Mouse (Mus musculus) common myeloid progenitor, adult 5-6 weeks (primary cell): ENCODE data around the gene Trabd2b. TPM values are rescaled to one million over a fixed set of nuclear protein-coding genes. Genes with fewer than 3 reads are reported as not detected.

ENCODE experiments used
- ATAC-seq: replicated peaks from 2 replicates; pipeline ENCODE4 v1.8.0; 2016; ENCODE audit warnings: low read depth, mild to moderate bottlenecking, moderate TSS enrichment, inconsistent platforms; ENCODE audit not compliant: poor library complexity, severe bottlenecking
- total RNA-seq: library from RNA; stranded (forward); fragments of 200-1000, 187-1606 nt; gene quantifications from 2 replicates; pipeline ENCODE4 v1.2.3, GENCODE M21; 2017

The Trabd2b gene
- total RNA-seq, 1 experiment from 2014 or later = not detected

DNA sequence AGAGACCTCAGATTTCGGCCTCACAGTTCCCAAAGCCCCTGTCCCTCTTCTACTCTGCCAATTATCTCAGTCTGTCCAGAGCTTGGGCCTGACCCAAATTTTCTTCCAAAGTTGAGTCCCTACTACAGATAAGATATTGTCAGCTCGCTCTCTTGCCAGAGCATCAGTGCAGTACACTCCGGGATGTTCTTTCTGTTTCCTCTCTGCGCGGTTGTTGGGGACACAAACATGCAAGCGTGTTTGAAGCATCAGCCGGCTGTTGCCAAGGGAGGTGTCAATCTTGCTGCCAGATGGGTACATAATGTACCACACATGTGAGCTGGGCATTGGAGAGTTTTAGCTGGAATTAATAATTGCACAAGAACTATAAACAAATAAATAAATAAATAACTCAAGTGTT lies 28.9 kb downstream of the Trabd2b start:
- ATAC-seq = no peak

DNA sequence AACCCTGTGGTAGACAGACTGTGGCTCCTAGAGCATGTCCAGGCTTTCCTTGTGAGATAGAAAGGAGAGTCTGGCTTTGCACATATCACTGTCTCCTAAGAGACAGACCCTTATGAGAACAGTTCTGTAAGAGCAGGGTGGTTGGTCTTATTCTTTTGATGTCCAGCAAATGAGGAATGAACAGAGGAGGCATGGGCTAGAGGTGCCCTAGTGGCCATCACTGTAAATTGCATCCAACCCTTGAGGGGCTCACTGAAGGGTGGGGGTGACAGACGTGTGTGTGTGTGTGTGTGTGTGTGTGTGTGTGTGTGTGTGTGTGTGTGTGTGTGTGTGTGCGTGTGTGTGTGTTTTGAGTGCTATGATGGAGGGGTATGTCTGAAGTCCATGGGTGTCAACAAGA lies 32.2 kb downstream of the Trabd2b start:
- ATAC-seq = peak; percentile 54; the same call in 1 of the 2 replicates

DNA sequence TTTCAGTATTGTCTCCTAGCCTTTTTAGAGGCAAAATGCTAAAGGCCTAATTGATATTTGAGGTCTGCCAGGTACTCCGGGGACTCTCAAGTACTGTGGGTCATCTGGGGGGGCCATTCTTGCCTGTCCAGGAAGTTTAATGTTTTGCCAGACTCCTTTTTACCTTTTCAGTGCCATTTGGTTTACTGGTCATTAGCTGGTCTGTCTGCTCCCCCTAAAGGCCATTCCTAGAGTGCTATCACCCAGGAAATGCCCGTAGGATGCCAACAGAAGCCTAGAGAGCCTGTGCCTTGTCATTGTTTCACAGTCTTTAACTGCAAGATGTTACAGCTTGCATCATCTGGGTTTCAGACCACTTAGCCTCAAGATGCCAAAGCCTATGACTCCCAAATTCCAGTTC lies 35.7 kb downstream of the Trabd2b start:
- no peak for ATAC-seq

DNA sequence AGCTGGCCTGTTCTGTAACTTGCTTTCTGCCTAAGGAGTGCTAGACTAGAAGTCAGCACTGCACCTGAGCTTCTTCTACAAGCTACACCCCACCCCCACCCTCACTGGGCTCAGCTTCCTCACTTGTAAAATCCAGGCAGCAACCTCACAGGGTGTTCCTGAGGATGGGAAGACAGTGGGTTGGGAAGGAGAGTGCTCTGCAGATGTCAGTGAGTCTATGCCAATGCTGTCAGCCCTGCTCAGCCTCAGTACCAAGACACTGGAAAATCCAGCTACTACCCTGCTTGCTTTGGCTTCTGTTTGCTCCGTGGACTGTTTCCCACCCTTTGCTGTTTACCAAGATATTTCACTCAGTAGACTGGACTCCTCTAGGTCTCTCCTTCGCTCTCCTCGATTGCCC lies 36.1 kb downstream of the Trabd2b start:
- no peak for ATAC-seq

DNA sequence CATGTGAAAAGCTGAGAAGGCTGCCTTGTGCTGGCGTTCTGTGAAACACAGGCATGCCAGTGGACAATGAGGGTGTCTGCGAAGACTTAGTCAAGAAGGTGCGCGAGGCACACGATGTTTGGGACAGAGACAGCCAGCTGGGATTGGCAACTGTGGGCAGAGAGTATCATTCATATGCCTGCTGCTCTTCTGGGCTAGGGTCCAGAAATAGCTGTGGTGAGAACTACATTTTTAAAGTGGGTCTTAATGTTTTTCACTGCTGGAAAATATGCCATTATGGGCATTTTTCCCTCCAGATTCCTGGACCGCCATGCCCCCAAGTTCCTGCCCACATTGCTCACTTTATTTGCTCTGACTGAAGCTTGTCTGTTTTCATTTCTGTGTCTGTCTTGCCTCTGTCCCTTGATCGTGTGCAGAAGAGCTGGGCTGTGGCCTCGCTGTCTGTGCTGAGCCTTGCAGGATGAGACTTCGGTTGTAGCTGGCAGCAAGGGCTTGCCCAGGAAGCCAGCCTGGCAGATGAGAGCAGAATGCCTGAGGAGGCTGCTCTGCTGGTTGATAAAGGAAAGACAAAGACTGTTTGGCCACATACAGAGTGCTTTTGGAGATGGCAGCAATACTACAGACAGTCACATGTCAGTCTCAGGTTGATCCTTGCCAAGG lies 42.0 kb downstream of the Trabd2b start:
- ATAC-seq = no peak

DNA sequence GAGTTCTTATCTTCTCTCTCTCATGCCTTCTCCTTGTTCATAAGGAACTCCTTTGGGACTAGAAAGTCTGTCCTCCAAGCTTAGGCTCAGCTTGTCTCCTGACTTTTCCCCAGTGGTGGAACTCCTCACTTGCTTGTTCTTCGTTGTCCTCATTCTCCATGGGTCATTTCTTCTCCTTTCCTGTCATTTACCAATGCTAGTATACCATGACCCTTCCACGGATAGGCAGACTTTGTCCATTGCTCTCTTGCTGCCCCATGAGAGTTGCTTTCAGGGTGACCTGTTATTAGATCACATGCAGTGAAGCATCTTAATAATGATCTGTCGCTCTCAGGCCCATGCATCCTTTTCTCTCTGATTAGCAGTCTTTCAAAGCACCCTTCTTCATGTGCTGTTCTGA lies 46.6 kb downstream of the Trabd2b start:
- no peak for ATAC-seq

DNA sequence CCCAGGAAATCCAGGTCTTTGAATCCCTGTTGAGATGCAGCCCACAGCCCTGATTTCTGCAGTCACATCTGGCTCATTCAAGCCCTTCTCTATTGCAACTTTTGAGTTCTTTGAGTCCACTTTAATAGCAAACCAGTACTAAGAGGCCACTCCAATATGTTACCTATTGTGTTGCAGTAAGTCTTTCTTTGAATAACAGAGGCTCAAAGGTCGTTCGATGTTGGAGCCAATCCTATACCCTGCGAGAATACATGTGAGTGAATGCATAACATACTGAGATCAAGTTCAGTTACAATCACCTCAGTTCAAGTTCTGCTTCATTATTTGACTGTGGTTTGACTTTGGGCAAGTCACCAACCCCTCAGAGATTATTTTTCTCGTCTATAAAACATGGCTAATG lies 47.5 kb downstream of the Trabd2b start:
- no peak for ATAC-seq

DNA sequence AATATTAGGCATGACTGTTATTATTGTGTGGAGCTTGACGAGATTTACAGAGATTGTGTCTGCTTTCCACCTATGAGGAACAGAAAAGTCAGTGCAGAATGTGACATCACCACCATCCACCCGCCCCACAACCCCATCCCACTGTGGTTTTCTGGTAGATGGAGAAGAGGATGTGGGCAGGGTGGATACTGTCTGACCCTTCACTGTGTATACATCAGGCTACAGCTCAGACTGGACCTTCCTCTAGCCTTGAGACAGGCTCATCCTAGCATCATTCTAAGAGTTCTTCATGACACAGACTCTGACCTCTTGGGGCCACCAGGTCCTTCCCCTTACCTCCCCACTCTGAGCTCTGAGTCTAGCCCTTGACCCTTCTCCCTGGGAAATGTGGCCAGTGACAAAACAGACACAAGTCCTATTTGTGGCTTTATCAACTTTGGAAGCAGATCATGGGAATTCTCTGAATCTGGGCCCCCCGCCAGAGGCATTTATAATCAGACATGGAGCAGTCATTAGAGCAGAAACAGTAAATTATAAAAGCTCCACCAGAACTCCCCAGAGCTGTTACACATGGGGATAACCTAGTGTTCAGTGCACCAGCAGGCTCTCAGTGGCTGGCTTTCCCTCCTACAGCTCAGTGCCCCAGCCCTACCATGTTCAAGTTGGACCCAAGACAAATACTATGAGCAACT lies 48.1 kb downstream of the Trabd2b start:
- ATAC-seq = 0 out of 2 replicates have a peak, but pooled peaks have one; percentile 45

DNA sequence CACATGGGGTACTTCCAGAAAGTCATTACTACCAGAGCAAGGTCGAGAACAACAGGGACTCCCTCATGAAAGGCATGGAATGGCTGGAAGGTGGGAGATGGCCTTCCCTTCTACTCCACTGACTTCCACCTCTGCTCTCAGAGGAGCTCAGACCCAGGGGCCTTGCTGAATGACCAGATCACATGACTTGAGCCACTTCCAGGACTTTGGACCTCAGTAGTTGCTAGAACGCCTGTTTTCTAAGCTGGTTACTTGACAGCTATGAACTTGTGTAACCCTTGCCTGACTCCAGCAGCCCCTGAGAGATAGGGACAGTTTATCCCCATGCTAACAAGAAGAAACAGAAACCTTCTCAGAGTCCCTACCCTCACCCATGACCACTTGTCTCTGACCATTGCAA lies 50.6 kb downstream of the Trabd2b start:
- ATAC-seq = no peak

DNA sequence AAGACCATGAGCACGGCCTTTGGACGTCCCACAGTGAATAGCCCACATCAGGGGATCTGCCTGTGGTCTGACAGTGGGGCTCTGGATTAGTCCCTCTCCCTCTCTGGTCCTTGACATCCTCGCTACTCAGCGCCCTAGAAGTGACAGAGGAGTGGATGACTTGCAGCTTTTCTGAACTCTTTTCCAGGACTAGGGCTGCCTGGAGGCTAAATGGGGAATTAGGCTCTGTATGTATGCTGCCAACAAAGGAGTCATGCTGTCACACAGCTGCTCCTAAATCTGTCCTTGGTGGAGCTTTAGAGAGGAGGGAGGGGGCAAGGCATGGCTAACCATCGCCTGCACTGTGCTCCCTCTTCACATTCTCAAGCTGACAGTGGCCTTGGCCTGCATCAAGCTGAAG lies 53.1 kb downstream of the Trabd2b start:
- no peak for ATAC-seq

DNA sequence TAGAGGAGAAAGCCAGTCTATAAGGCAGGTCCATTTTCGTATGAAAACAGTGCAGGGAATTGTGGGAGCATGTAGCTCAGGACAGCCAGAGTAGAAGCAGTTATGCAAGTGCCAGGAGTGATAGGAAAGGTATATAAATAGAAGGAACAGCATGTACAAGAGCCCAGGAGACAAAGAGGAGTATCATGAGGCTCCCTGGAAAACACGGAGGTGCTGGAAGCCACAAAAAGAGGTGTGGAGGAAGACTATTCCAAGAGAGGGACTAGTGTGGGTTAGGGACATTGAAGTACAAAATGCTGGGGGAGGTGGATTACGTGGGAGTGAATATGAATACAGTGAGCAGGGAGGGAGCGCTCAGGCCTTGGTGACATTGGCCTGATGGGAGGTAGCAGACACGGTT lies 53.9 kb downstream of the Trabd2b start:
- ATAC-seq = no peak

DNA sequence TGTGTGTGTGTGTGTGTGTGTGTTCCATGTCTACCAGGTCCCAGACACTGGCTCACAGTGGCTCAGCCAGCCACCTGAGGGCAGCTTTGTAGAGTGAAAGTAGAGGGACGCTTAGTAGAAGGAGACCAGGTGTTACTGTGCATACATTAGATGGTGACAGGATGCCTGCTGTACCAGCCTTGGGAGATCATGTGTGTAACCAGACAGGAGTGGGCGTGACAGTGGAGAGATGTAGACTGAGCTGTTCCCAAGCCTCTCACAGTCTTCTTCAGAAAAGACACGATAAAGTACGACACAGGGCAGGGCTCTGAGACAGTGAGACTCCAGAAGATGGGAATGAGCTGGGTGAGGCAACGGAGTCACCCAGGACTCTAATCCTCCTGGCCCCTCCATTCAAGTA lies 54.6 kb downstream of the Trabd2b start:
- ATAC-seq = no peak

DNA sequence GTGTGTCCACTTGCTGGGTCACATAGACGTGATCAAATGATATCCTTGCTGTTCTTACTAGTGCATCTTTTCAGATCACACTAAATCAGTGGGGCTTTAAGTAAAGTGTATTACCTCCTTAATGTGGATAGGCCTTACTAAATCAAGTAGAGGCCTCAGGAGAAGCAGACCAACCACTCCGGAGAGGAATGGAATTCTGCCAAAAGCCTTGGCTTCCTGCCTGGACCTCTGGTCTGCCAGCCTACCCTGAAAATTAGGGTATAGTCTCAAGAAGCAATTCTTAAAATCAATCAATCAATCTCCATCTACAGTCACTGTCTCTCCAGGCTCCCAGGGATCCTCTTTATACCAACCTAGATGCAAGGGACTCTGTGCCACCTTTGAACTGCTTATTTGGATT lies 59.1 kb downstream of the Trabd2b start:
- no peak for ATAC-seq

DNA sequence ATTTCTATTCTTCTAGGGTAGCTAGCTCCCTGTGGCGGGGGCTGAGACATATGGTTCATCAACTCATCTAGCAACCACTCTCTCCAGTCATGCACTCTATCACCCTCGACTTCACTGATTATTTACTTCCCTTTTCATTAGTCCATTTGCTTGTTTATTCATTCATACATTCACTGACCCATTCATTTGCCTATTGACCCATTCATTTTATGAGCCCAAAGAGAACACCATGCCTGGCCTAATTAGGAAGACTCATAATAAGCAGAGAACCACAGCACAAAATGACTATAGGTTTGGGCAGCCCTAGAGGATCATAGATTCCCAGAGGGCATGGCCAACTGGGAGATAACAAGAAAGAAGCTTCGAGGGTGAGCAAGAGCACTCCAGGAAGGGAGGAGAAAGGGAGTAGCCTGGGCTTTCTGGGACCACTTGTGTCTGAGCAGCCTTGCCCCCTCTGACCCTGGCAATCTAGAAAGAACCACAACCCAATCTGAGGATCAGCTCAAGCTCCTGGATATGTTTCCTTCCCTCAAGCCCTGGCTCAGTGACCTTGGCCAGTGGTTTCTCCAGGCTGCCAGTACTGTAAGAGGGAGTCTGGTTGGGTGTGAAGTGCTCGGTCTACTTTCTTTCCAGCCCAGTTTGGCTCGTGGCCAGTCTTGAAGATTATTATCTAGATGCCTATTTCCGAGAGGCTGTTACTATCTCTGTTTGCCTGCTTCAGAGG lies 61.0 kb downstream of the Trabd2b start:
- peak; percentile 79 for ATAC-seq

DNA sequence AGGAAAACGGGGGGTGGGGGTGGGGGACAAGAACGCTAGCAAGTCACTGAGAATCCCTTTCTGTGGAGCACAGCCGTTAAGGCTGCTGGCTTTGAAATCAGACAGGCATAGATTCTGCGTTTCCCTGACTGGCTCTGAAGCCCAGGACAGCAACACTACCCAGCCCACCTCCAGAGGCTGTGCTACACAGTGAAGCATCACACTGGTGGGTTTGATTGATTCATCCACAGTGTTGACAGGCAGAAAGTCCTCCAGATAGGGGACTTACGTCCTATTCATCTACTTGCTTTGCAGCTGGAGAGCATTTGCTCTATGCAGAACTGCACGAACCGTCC lies 61.5 kb downstream of the Trabd2b start:
- peak; percentile 46 for ATAC-seq

DNA sequence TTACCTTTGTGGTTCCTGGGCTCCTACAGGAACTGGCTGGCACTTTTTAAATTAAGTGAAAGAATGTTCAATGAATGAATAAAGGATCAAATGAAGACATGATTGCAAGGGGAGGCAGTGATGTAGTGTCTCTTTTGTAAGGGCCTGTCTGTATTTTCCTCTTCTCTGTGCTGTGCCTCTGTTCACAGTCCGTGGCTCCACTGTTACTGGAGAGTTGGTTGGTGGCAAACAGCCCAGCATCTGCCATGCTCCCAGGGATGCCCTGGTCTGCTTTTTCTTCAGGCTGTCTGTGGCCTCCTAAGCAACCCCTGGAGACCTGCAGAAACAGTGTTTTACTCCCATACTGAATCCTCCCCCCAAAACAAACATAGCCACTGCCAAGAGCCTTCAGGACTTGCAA lies 63.4 kb downstream of the Trabd2b start:
- ATAC-seq = no peak

DNA sequence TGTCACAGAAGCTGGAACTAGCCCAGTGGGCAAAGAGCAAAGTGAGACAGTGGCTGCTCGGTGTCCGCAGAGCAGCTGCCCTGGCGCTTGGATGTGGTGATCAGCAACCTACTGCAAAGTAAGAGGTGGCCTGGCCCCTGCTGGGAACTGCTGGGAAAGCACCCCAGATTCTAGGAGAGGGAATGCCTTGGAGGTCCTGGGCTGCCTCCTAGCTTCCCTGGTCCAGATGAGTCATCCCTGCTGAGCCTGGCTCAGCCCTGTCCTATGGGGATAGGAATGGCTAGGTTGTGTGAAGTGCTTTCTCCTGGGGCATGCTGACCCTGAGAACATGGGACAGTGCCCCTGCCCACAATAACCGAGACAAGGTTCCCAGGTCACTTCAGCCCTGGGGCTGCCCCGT lies 65.6 kb downstream of the Trabd2b start:
- no peak for ATAC-seq

DNA sequence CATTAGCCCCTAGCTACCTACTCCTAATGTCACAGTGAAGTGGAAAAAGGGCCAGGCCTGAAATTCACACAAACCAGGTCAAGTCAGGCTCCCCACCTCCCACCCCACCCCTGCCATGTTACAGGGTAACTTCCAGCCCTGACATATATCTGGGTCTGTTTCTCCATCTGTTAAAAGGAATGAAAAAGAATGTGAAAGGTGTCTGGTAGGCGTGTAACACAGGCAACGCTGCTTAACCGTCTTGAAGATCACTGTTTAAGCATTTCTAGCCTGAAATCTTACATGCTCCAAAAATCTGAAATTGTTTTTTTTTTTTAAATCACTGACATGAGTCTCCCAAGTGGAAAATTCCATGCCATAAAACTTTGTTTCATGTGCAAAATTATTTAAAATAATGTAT lies 69.8 kb downstream of the Trabd2b start:
- ATAC-seq = no peak

DNA sequence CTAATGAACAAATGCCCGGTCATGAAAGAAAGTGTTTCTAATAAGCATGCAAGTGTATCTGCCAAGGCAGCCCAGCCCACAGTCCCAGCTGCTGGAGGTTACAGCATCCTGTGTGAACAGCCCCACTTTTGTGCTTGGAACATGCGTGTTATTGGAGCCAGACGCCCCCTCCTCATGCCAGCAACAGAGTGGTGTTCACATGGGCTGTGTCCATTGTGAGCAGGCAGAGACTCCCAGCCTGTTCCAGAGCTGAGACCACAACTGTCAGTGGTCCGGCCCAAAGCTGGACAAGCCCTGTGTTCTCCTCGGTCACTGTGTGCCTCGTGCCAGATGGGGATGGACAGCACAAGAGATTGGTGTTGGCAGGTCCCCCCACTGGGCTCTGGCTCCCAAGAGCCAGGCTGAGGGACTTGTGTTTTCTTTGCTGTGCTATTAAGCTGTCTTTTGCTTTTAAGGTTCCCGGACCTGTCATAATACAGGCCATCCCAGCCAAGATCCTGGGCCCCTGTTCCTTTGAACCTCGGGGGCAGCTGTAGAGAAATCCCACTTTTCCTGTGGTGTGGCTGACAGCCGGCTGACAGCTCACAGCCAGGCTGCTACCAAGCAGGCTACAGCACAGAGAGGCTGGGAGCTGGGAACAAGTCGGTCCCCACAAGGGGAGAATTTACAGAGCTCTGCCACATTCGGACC lies 70.7 kb downstream of the Trabd2b start:
- no peak for ATAC-seq

DNA sequence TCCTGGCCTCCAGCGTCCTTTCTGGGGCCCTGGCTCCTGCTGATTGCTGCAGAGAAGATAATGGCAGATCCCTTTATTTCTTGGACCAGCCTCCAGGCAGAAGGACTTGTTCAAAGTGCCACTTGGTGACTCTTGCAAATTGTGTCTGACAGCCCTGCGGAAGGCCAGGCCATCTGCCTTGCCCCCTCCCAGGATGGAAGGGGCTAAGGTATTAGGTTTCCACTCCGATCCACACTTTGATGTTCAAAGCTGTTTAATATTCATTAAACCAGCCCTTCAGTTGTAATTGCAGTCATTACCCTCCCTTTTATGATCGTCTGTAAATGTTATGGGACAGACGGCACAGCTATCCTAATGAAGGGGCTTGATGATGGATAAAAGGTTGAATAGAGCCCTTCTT lies 75.0 kb downstream of the Trabd2b start:
- no peak for ATAC-seq

DNA sequence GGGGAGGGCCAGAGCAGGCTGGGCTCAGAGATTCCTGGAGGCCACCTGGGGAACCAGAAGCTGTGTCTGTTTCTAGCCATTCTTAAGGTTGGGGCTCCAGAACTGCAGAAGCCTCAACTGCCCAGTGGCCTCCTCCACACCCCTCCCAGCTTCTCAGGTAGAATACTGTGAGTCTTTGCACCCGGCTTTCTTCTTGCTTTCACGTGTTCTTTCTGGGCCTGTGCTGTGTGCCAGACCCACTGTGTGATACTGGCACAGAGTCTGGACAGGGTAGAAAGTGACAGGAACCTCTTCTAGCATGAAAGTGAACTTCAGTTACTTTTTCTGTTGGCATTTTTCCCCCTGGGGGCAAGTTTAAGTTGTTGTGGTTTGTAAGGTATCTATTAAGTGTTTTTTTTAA lies 77.6 kb downstream of the Trabd2b start:
- no peak for ATAC-seq
